Mouse (Mus musculus) ES-E14 (cell line): ENCODE results near the gene Bbs12. TPM values are rescaled to one million over a fixed set of nuclear protein-coding genes. Genes with fewer than 3 reads are reported as not detected.

Experiments
- DNase-seq: peaks from one replicate; pipeline ENCODE4 v3.0.0-alpha.2; 2013; ENCODE audit warnings: low read depth, low spot score
- H3K27ac ChIP-seq: 2 replicates; pipeline ENCODE4 v1.5.1; 2012; ENCODE audit warnings: low read depth, mild to moderate bottlenecking, low read length, moderate library complexity, mixed read lengths; ENCODE audit not compliant: poor library complexity, insufficient read depth, severe bottlenecking
- H3K36me3 ChIP-seq: 2 replicates; pipeline ENCODE4 v1.6.1; 2012; ENCODE audit warnings: mild to moderate bottlenecking, low read length, moderate library complexity, mixed read lengths; ENCODE audit not compliant: control insufficient read depth, poor library complexity, insufficient read depth, severe bottlenecking
- H3K4me1 ChIP-seq, 2 experiments: fragments of 150-350 bp in 1 of 2; sonication (generic) in 1 of 2; 2 replicates each; pipeline ENCODE4 v1.6.1; 2012; ENCODE audit warnings: low read length in 2 of 2, mild to moderate bottlenecking in 1 of 2, mixed read lengths in 1 of 2; ENCODE audit not compliant: control insufficient read depth in 2 of 2, insufficient read depth in 2 of 2, poor library complexity in 1 of 2
- H3K4me3 ChIP-seq, 2 experiments: fragments of 150-350 bp in 1 of 2; sonication (generic) in 1 of 2; 2 replicates each; pipeline ENCODE4 v1.5.1; 2012; ENCODE audit warnings: low read length in 2 of 2, low read depth in 1 of 2, mild to moderate bottlenecking in 1 of 2, mixed read lengths in 1 of 2; ENCODE audit not compliant: insufficient read depth in 1 of 2, poor library complexity in 1 of 2, severe bottlenecking in 1 of 2
- H3K9ac ChIP-seq: 2 replicates; pipeline ENCODE4 v1.6.1; 2012; ENCODE audit warnings: low read depth, mild to moderate bottlenecking, low read length, mixed read lengths; ENCODE audit not compliant: poor library complexity, insufficient read depth, severe bottlenecking
- H3K9me3 ChIP-seq: fragments of 150-350 bp; sonication (generic); 2 replicates; pipeline ENCODE4 v1.6.1; 2012; ENCODE audit warnings: low read depth, mild to moderate bottlenecking, low read length; ENCODE audit not compliant: control insufficient read depth, insufficient read depth
- CHD2 ChIP-seq: IDR thresholded peaks from 2 replicates; pipeline ENCODE4 v1.6.1; 2014; ENCODE audit warnings: mild to moderate bottlenecking, low read depth, low read length, inconsistent platforms
- HCFC1 ChIP-seq: IDR thresholded peaks from 2 replicates; pipeline ENCODE4 v1.6.1; 2012; ENCODE audit warnings: low read length, inconsistent platforms, borderline replicate concordance; ENCODE audit not compliant: insufficient read depth
- MAFK ChIP-seq: IDR thresholded peaks from 2 replicates; pipeline ENCODE4 v1.6.1; 2014; ENCODE audit warnings: mild to moderate bottlenecking, low read depth, low read length, inconsistent platforms; ENCODE audit not compliant: insufficient read depth
- ZC3H11A ChIP-seq: IDR thresholded peaks from 2 replicates; pipeline ENCODE4 v1.6.1; 2012; ENCODE audit warnings: low read depth, mild to moderate bottlenecking, inconsistent platforms, low read length, borderline replicate concordance
- ZNF384 ChIP-seq: IDR thresholded peaks from 2 replicates; pipeline ENCODE4 v1.6.1; 2012; ENCODE audit warnings: low read depth, low read length, inconsistent platforms
- in situ Hi-C, 2 experiments: fragments of 600-800 bp; cut with MboI; formaldehyde crosslinking; loops; one replicate each; pipeline ENCODE4 v1.15.1; 2025; ENCODE audit warnings: low sequenced_read_pairs in 2 of 2, inconsistent platforms in 1 of 2; ENCODE audit not compliant: unreplicated experiment in 2 of 2
- total RNA-seq: library from RNA; depleted of rRNA; stranded (reverse); fragments of 300-350 nt; gene quantifications from 2 replicates; pipeline ENCODE4 v1.2.3, GENCODE M21; 2012

Bbs12 gene
- total RNA-seq, 1 experiment, result 7.1 TPM

- Histone ChIP-seq H3K9ac (no peak overlapping the region), H3K4me1 (0 out of 4 replicates have a peak, but pooled peaks cover 0 to 2% of the 10 kb centered on the region in 2 experiments), H3K4me3 (no peak overlapping the region), H3K27ac (no peak overlapping the region), H3K36me3 (no peaks in the 10 kb centered on the region), H3K9me3 (no peaks in the 10 kb centered on the region)
- no peak for TF ChIP-seq CHD2
- TF ChIP-seq MAFK, result no peak
- TF ChIP-seq ZNF384, result no peak
- TF ChIP-seq HCFC1, result no peak
- no peak for TF ChIP-seq ZC3H11A
- in situ Hi-C loops, result no loop called here
- DNase-seq, result no peak
Observed at GRCm38 (mm10) chr3:37353951-37354481, 41.7 kb downstream of the Bbs12 start.

GRCm38 (mm10) chr3:37354737-37355136 lies 42.4 kb downstream of the Bbs12 start:
- TF ChIP-seq MAFK (no peak), ZNF384 (no peak), CHD2 (no peak), HCFC1 (no peak), ZC3H11A (no peak)
- Histone ChIP-seq H3K27ac (no peak overlapping the region), H3K4me1 (no peaks in the 10 kb centered on the region), H3K36me3 (no peaks in the 10 kb centered on the region), H3K9ac (no peak overlapping the region), H3K4me3 (no peak overlapping the region), H3K9me3 (no peaks in the 10 kb centered on the region)
- in situ Hi-C loops, result no loop called here
- DNase-seq, result no peak

- in situ Hi-C loops, result no loop called here
- Histone ChIP-seq H3K36me3 (no peaks in the 10 kb centered on the region), H3K9me3 (no peaks in the 10 kb centered on the region), H3K9ac (no peak overlapping the region), H3K27ac (no peak overlapping the region), H3K4me1 (no peaks in the 10 kb centered on the region), H3K4me3 (no peak overlapping the region)
- DNase-seq, result no peak
- TF ChIP-seq MAFK (no peak), ZNF384 (no peak), HCFC1 (no peak), CHD2 (no peak), ZC3H11A (no peak)
Observed at GRCm38 (mm10) chr3:37360729-37361128, 48.4 kb downstream of the Bbs12 start.

- DNase-seq, result no peak
- Histone ChIP-seq H3K4me3 (no peak overlapping the region), H3K9me3 (no peaks in the 10 kb centered on the region), H3K4me1 (no peaks in the 10 kb centered on the region), H3K27ac (no peak overlapping the region), H3K9ac (no peak overlapping the region), H3K36me3 (no peaks in the 10 kb centered on the region)
- no peak for TF ChIP-seq ZC3H11A
- no peak for TF ChIP-seq HCFC1
- TF ChIP-seq ZNF384, result no peak
- no peak for TF ChIP-seq CHD2
- TF ChIP-seq MAFK, result no peak
- in situ Hi-C loops, result no loop called here
Observed at GRCm38 (mm10) chr3:37365144-37365543, 52.8 kb downstream of the Bbs12 start.
